Mouse (Mus musculus) midbrain, embryonic 15.5 days (tissue): ENCODE data around the gene Dennd6a. TPM values are rescaled to one million over a fixed set of nuclear protein-coding genes. Genes with fewer than 3 reads are reported as not detected.

Experiments
- ATAC-seq: fragments of 200-750 bp; cut with Nextera tagmentation; replicated peaks from 2 replicates; pipeline ENCODE4 v1.8.0; 2017; ENCODE audit warnings: moderate TSS enrichment
- H3K27ac ChIP-seq: fragments of 300-500 bp; sonication (generic); 2 replicates; pipeline ENCODE4 v1.5.1; 2015; ENCODE audit warnings: mild to moderate bottlenecking, inconsistent platforms
- H3K27me3 ChIP-seq: fragments of 300-500 bp; sonication (generic); replicated peaks from 2 replicates; pipeline ENCODE4 v1.6.1; 2015; ENCODE audit warnings: inconsistent platforms
- H3K36me3 ChIP-seq: fragments of 300-500 bp; sonication (generic); replicated peaks from 2 replicates; pipeline ENCODE4 v1.6.1; 2015; ENCODE audit warnings: inconsistent platforms
- H3K4me1 ChIP-seq: fragments of 300-500 bp; sonication (generic); 2 replicates; pipeline ENCODE4 v1.6.1; 2015; ENCODE audit warnings: inconsistent platforms
- H3K4me2 ChIP-seq: fragments of 300-500 bp; sonication (generic); 2 replicates; pipeline ENCODE4 v1.6.1; 2015; ENCODE audit warnings: inconsistent platforms, mild to moderate bottlenecking, moderate library complexity
- H3K4me3 ChIP-seq: fragments of 300-500 bp; sonication (generic); 2 replicates; pipeline ENCODE4 v1.5.1; 2015; ENCODE audit warnings: mild to moderate bottlenecking, inconsistent platforms
- H3K9ac ChIP-seq: fragments of 300-500 bp; sonication (generic); 2 replicates; pipeline ENCODE4 v1.6.1; 2015; ENCODE audit warnings: mild to moderate bottlenecking, inconsistent platforms
- H3K9me3 ChIP-seq: fragments of 300-500 bp; sonication (generic); 2 replicates; pipeline ENCODE4 v1.6.1; 2016; ENCODE audit warnings: inconsistent platforms
- WGBS: fragments of 180-500 bp; shearing (Covaris S2); methylation state at CpG from one replicate; pipeline ENCODE4 v1.1.7; 2015; ENCODE audit warnings: mixed read lengths; 5-methylcytosine and 5-hydroxymethylcytosine counted together
- polyA plus RNA-seq: library from polyadenylated mRNA; unstranded; fragments of >200 nt; fragmentation: Nextera tagmentation; extraction: Ambion mirVana; gene quantifications from 2 replicates; pipeline ENCODE4 v1.2.1, GENCODE M21; 2015

The Dennd6a gene
- polyA plus RNA-seq, 1 experiment from 2014 or later, result 18.5 TPM

DNA sequence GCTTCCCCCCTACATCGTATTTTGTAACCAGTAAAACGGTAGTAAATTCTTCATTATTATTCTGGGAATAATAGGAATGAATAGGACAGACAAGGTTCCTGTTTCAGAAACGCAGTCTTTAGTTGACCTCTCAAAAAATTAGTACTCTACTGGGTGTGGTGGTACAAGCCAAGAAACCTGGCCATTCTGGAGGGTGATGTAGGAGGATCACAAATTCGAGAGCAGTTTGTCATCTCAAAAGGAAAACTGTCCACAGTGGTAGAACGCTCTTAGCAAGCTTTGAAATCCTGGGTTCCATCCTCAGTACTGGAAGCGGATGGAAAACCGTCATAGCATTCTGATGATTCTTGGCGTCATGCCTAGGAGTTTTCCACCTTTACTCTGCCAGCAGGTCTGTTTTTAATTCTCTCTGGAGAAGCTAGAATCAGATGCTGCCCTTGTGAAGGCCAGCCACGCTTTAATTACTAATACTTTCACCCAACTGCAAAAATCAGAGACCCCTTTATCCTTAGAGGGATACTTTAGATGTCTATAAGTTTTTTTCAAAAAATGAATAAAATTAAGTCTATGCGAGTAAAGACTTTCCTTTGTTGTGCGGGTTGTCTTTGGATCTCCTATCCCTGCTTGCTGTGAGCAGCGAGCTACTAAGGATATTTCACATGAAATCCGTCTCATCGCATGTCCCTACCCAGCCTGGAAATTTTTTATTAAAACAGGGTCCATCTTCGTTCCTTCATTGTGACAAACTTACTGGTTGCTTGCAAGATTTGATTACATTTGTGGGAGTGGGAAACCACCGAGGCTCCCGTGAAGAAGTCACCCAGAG is 63.6 kb downstream of the Dennd6a start:
- peaks cover 25% of the 10 kb centered on the region for H3K4me1 ChIP-seq
- WGBS, result 31% methylated on average over 17 of the region's 17 CpGs

GRCm38 (mm10) chr14:26637851-26638707 is 64.4 kb downstream of the Dennd6a start, which contains the start of gene Arf4:
TSS of gene Arf4 (plus strand) at chr14:26638074.
- H3K4me2 ChIP-seq, result peak within 1 kb of the TSS; percentile 89
- WGBS, result under 1% methylated on average over 83 of the region's 83 CpGs
- H3K9me3 ChIP-seq, result no peaks in the 10 kb centered on the region
- peak; percentile 99 for ATAC-seq
- no peaks in the 10 kb centered on the region for H3K27me3 ChIP-seq
- peak within 1 kb of the TSS; percentile 92 for H3K9ac ChIP-seq
- peak within 1 kb of the TSS; percentile 96 for H3K27ac ChIP-seq
- no peaks in the 10 kb centered on the region for H3K36me3 ChIP-seq
- peak within 1 kb of the TSS; percentile 98 for H3K4me3 ChIP-seq
- peaks cover 25% of the 10 kb centered on the region for H3K4me1 ChIP-seq

More for the DNA sequence above, 63.6 kb downstream of the Dennd6a start:
- peak overlapping the region; percentile 49 for H3K9ac ChIP-seq
- ATAC-seq, result peak; percentile 53
- H3K9me3 ChIP-seq, result no peaks in the 10 kb centered on the region
- peak overlapping the region; percentile 98 for H3K4me3 ChIP-seq
- H3K27me3 ChIP-seq, result no peaks in the 10 kb centered on the region
- peak overlapping the region; percentile 57 for H3K4me2 ChIP-seq
- H3K36me3 ChIP-seq, result peaks cover 6% of the 10 kb centered on the region; the same call in 1 of the 2 replicates
- peak overlapping the region; percentile 96 for H3K27ac ChIP-seq

DNA sequence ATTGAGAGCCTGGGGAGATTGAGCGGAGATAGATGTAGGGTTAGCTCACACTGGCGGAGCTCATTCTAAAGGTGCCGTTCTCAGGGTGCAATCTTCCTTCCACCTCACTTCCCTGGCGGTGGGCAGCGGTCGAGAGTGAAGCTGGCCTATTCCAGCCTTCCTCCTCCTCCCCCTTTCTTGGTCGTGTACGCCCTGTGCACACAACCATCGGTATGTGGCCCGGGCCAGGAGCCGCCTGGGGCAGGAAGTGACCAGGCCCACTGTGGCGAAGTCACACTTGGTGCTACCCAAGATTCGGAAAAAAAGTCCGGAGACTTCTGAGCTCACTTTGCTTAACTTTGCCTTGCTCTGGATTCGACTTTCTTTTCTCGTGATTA is 65.0 kb downstream of the Dennd6a start:
- Histone ChIP-seq H3K9me3 (no peaks in the 10 kb centered on the region), H3K27ac (peak overlapping the region; percentile 96), H3K4me3 (peak overlapping the region; percentile 98), H3K36me3 (no peaks in the 10 kb centered on the region), H3K4me1 (peaks cover 25% of the 10 kb centered on the region), H3K9ac (peak overlapping the region; percentile 92), H3K4me2 (peak overlapping the region; percentile 89), H3K27me3 (no peaks in the 10 kb centered on the region)
- WGBS, result under 1% methylated on average over 16 of the region's 16 CpGs
- peak; percentile 10 for ATAC-seq

- no peak for ATAC-seq
- no peaks in the 10 kb centered on the region for H3K27me3 ChIP-seq
- 4% methylated on average over 11 of the region's 11 CpGs for WGBS
- H3K9me3 ChIP-seq, result no peaks in the 10 kb centered on the region
- H3K4me2 ChIP-seq, result peak overlapping the region; percentile 89
- no peaks in the 10 kb centered on the region for H3K36me3 ChIP-seq
- peak overlapping the region; percentile 98 for H3K4me3 ChIP-seq
- H3K9ac ChIP-seq, result peak overlapping the region; percentile 92
- peaks cover 26% of the 10 kb centered on the region for H3K4me1 ChIP-seq
- H3K27ac ChIP-seq, result peak overlapping the region; percentile 96
These were observed 65.6 kb downstream of the Dennd6a start for GRCm38 (mm10) chr14:26639251-26639650.

DNA sequence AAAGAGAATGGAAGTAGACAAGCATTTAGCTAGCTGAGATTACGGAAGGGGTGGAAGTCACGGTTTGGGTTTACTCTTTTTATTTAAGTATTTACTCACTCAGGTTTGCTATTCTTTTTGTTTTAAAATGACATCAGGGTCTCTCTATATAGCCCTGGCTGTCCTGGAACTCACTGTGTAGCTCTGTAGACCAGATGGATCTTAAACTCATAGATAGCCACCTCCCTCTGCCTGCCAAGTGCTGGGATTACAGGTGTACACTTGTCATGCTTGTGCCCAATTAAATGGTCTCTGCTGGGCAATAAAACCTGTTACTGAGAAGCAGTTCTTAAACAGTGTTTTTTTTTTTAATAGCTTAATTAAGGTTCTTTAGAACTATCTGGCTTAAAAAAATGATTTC is 66.3 kb downstream of the Dennd6a start:
- peak overlapping the region; percentile 89 for H3K4me2 ChIP-seq
- ATAC-seq, result no peak
- H3K4me3 ChIP-seq, result peak overlapping the region; percentile 98
- no peaks in the 10 kb centered on the region for H3K9me3 ChIP-seq
- 0 out of 2 replicates have a peak overlapping the region, but pooled peaks have one; percentile 8 for H3K27ac ChIP-seq
- peak overlapping the region; percentile 92 for H3K9ac ChIP-seq
- WGBS, result 27% methylated on average over 2 of the region's 2 CpGs
- H3K27me3 ChIP-seq, result no peaks in the 10 kb centered on the region
- H3K4me1 ChIP-seq, result peaks cover 29% of the 10 kb centered on the region
- no peaks in the 10 kb centered on the region for H3K36me3 ChIP-seq

GRCm38 (mm10) chr14:26643006-26643624 is 69.5 kb downstream of the Dennd6a start:
- WGBS, result 64% methylated on average over 3 of the region's 3 CpGs
- no peak overlapping the region for H3K27ac ChIP-seq
- ATAC-seq, result no peak

DNA sequence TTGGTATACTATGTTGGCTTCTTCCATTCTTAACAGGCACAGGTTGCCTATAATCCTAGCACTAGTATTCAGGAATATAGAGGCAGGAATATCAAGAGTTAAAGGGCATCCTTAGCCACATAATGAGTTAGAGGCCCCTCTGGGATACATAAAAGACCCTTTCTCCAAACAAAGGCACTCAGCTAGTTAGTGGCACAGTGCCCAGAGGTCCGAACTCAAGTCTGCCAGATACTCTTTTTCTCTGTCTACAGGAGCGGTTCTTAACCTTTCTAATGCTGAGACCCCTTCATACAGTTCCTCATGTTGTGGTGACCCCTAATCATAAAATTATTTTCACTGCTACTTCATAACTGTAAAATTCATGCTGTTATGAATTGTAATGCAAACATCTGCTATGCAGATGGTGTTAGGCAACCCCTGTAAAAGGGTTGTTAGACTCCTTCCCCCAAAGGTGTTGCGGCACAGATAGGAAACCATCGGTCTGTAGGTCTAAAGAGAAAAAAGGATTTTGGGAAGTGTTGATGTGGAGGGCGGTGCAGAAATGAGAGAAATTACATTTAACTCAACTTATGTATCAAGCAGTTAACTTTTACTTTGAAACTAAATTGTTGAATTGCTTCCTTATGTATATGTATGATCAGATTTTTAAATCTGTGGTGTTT is 72.5 kb downstream of the Dennd6a start:
- WGBS, result 40% methylated on average over 5 of the region's 5 CpGs
- H3K4me1 ChIP-seq, result peaks cover 13% of the 10 kb centered on the region; the same call in 1 of the 2 replicates
- 0 out of 2 replicates have a peak overlapping the region, but pooled peaks have one; percentile 34 for H3K27ac ChIP-seq
- no peak for ATAC-seq
- no peaks in the 10 kb centered on the region for H3K27me3 ChIP-seq
- no peak overlapping the region for H3K4me2 ChIP-seq
- H3K4me3 ChIP-seq, result no peak overlapping the region
- H3K36me3 ChIP-seq, result peaks cover 8% of the 10 kb centered on the region; the same call in 1 of the 2 replicates
- H3K9me3 ChIP-seq, result no peaks in the 10 kb centered on the region
- no peak overlapping the region for H3K9ac ChIP-seq

More at GRCm38 (mm10) chr14:26643006-26643624, 69.5 kb downstream of the Dennd6a start:
- H3K27me3 ChIP-seq, result no peaks in the 10 kb centered on the region
- peaks cover 33% of the 10 kb centered on the region for H3K4me1 ChIP-seq
- H3K36me3 ChIP-seq, result peaks cover 7% of the 10 kb centered on the region; the same call in 1 of the 2 replicates
- no peak overlapping the region for H3K4me2 ChIP-seq
- H3K4me3 ChIP-seq, result no peak overlapping the region
- H3K9ac ChIP-seq, result no peak overlapping the region
- H3K9me3 ChIP-seq, result no peaks in the 10 kb centered on the region

- 87% methylated on average over 2 of the region's 2 CpGs for WGBS
- H3K27me3 ChIP-seq, result no peaks in the 10 kb centered on the region
- no peak overlapping the region for H3K27ac ChIP-seq
- H3K4me2 ChIP-seq, result no peak overlapping the region
- H3K9me3 ChIP-seq, result no peaks in the 10 kb centered on the region
- H3K36me3 ChIP-seq, result peaks cover 8% of the 10 kb centered on the region; the same call in 1 of the 2 replicates
- H3K4me3 ChIP-seq, result no peak overlapping the region
- ATAC-seq, result no peak
- no peak overlapping the region for H3K9ac ChIP-seq
- H3K4me1 ChIP-seq, result peaks cover 12% of the 10 kb centered on the region; the same call in 1 of the 2 replicates
These were observed 74.2 kb downstream of the Dennd6a start for GRCm38 (mm10) chr14:26647811-26648210.

- no peaks in the 10 kb centered on the region for H3K27me3 ChIP-seq
- H3K36me3 ChIP-seq, result peaks cover 22% of the 10 kb centered on the region; the same call in 1 of the 2 replicates
- ATAC-seq, result no peak
- no peak overlapping the region for H3K4me3 ChIP-seq
- H3K4me2 ChIP-seq, result no peak overlapping the region
- H3K9me3 ChIP-seq, result no peaks in the 10 kb centered on the region
- H3K4me1 ChIP-seq, result no peaks in the 10 kb centered on the region
- H3K27ac ChIP-seq, result no peak overlapping the region
- no peak overlapping the region for H3K9ac ChIP-seq
These were observed 78.2 kb downstream of the Dennd6a start for GRCm38 (mm10) chr14:26651901-26652300.

- no peaks in the 10 kb centered on the region for H3K4me1 ChIP-seq
- H3K36me3 ChIP-seq, result peaks cover 25% of the 10 kb centered on the region; the same call in 1 of the 2 replicates
- no peaks in the 10 kb centered on the region for H3K9me3 ChIP-seq
- no peak overlapping the region for H3K9ac ChIP-seq
- H3K27ac ChIP-seq, result no peak overlapping the region
- no peaks in the 10 kb centered on the region for H3K27me3 ChIP-seq
- H3K4me3 ChIP-seq, result no peak overlapping the region
- no peak overlapping the region for H3K4me2 ChIP-seq
- ATAC-seq, result no peak
These were observed 84.5 kb downstream of the Dennd6a start for GRCm38 (mm10) chr14:26658178-26658577.

- WGBS, result 95% methylated on average over 1 of the region's 1 CpGs
These were observed 86.6 kb downstream of the Dennd6a start for GRCm38 (mm10) chr14:26660233-26660632.

More at GRCm38 (mm10) chr14:26660233-26660632, 86.6 kb downstream of the Dennd6a start:
- Histone ChIP-seq H3K4me3 (no peak overlapping the region), H3K4me2 (no peak overlapping the region), H3K4me1 (no peaks in the 10 kb centered on the region), H3K36me3 (peaks cover 22% of the 10 kb centered on the region; the same call in 1 of the 2 replicates), H3K27ac (no peak overlapping the region), H3K27me3 (no peaks in the 10 kb centered on the region), H3K9ac (no peak overlapping the region), H3K9me3 (no peaks in the 10 kb centered on the region)
- no peak for ATAC-seq
